Mouse (Mus musculus) naive thymus-derived CD4-positive, alpha-beta T cell, adult 2 months (primary cell): ENCODE results near the gene Igf2bp1.

Experiments used
- DNase-seq: peaks from one replicate; pipeline ENCODE4 v3.0.0-alpha.2; 2011; ENCODE audit warnings: low read depth

The Igf2bp1 gene

GRCm38 (mm10) chr11:96007516-96008235 lies 1.9 kb upstream of the Igf2bp1 start:
- DNase-seq, result peak; percentile 44

- peak; percentile 56 for DNase-seq
Measured at GRCm38 (mm10) chr11:96006852-96007515, 1.2 kb upstream of the Igf2bp1 start.

- peak; percentile 46 for DNase-seq
Measured at GRCm38 (mm10) chr11:96006367-96006851, 669 bp upstream of the Igf2bp1 start.

- no peak for DNase-seq
Measured at GRCm38 (mm10) chr11:96004793-96005402, 842 bp downstream of the Igf2bp1 start.

GRCm38 (mm10) chr11:96003969-96004792 lies 1.6 kb downstream of the Igf2bp1 start:
- peak; percentile 45 for DNase-seq

- DNase-seq, result no peak
Measured at GRCm38 (mm10) chr11:96003100-96003900, 2.4 kb downstream of the Igf2bp1 start.

- no peak for DNase-seq
Measured at GRCm38 (mm10) chr11:95994151-95994550, 11.6 kb downstream of the Igf2bp1 start.

- no peak for DNase-seq
Measured at GRCm38 (mm10) chr11:95990886-95991708, 14.6 kb downstream of the Igf2bp1 start.

GRCm38 (mm10) chr11:95990431-95990830 lies 15.3 kb downstream of the Igf2bp1 start:
- DNase-seq, result no peak

- DNase-seq, result no peak
Measured at GRCm38 (mm10) chr11:95989864-95990263, 15.9 kb downstream of the Igf2bp1 start.

- DNase-seq, result no peak
Measured at GRCm38 (mm10) chr11:95988533-95988932, 17.2 kb downstream of the Igf2bp1 start.

GRCm38 (mm10) chr11:95987854-95988447 lies 17.8 kb downstream of the Igf2bp1 start:
- DNase-seq, result no peak

GRCm38 (mm10) chr11:95982475-95982874 lies 23.3 kb downstream of the Igf2bp1 start:
- no peak for DNase-seq

GRCm38 (mm10) chr11:95981804-95982203 lies 23.9 kb downstream of the Igf2bp1 start:
- DNase-seq, result no peak

GRCm38 (mm10) chr11:95980762-95981418 lies 24.9 kb downstream of the Igf2bp1 start:
- peak; percentile 52 for DNase-seq

- DNase-seq, result no peak
Measured at GRCm38 (mm10) chr11:95978487-95978886, 27.3 kb downstream of the Igf2bp1 start.

GRCm38 (mm10) chr11:95976290-95976689 lies 29.4 kb downstream of the Igf2bp1 start:
- DNase-seq, result no peak

- DNase-seq, result no peak
Measured at GRCm38 (mm10) chr11:95975694-95976093, 30.0 kb downstream of the Igf2bp1 start.

GRCm38 (mm10) chr11:95973187-95973586 lies 32.6 kb downstream of the Igf2bp1 start:
- no peak for DNase-seq
